Mouse (Mus musculus): ENCODE measurements around the gene 9930022D16Rik.

- TF ChIP-seq TAL1 (IDR thresholded peaks at IDR 0.05; ENCODE audit: low read length) (no peak), GATA1 (IDR thresholded peaks at IDR 0.05; ENCODE audit: low read length) (no peak)
These were observed 33.1 kb upstream of the 9930022D16Rik start for GRCm38 (mm10) chr11:109380662-109381061.
